Mouse (Mus musculus) spleen, adult 2 months (tissue): ENCODE data around the gene Hist1h2bh. TPM values are rescaled to one million over a fixed set of nuclear protein-coding genes. Genes with fewer than 3 reads are reported as not detected.

ENCODE experiments used
- DNase-seq, 2 experiments: peaks; one replicate each; pipeline versions ENCODE4 v3.0.0 to v3.0.0-alpha.2; 2012 to 2021; ENCODE audit warnings: low spot score in 2 of 2, low read depth in 1 of 2
- H3K27ac ChIP-seq: fragments of 200-500 bp; 2 replicates; pipeline ENCODE4 v1.5.1; 2012; ENCODE audit warnings: low read length, inconsistent platforms; ENCODE audit not compliant: insufficient read depth
- H3K27me3 ChIP-seq: fragments of 200-500 bp; 2 replicates; pipeline ENCODE4 v1.6.1; 2012; ENCODE audit warnings: mild to moderate bottlenecking, moderate library complexity, low read length, inconsistent platforms; ENCODE audit not compliant: control insufficient read depth, insufficient read depth
- H3K36me3 ChIP-seq: fragments of 200-500 bp; 2 replicates; pipeline ENCODE4 v1.6.1; 2012; ENCODE audit warnings: mild to moderate bottlenecking, low read length, inconsistent platforms; ENCODE audit not compliant: control insufficient read depth, insufficient read depth
- H3K4me1 ChIP-seq: fragments of 200-500 bp; 2 replicates; pipeline ENCODE4 v1.6.1; 2011; ENCODE audit warnings: inconsistent platforms; ENCODE audit not compliant: control insufficient read depth, insufficient read depth, insufficient read length
- H3K4me3 ChIP-seq: fragments of 200-500 bp; 2 replicates; pipeline ENCODE4 v1.5.1; 2011; ENCODE audit warnings: mild to moderate bottlenecking, inconsistent platforms; ENCODE audit not compliant: insufficient read depth, insufficient read length; ENCODE audit errors: extremely low read depth
- CTCF ChIP-seq: fragments of 200-500 bp; IDR thresholded peaks from 2 replicates; pipeline ENCODE4 v1.5.1; 2011; ENCODE audit warnings: mild to moderate bottlenecking, inconsistent platforms; ENCODE audit not compliant: insufficient read depth, insufficient read length, insufficient replicate concordance; ENCODE audit errors: extremely low read depth
- POLR2A ChIP-seq: fragments of 200-500 bp; IDR thresholded peaks from 2 replicates; pipeline ENCODE4 v1.6.1; 2011; ENCODE audit warnings: low read depth, low read length, inconsistent platforms
- WGBS: fragments of 180-500 bp; shearing (Covaris S2); methylation state at CpG from one replicate; pipeline ENCODE4 v1.1.7; 2018; 5-methylcytosine and 5-hydroxymethylcytosine counted together
- polyA plus RNA-seq: library from polyadenylated mRNA; depleted of rRNA; stranded (reverse); fragments of >200 nt; gene quantifications from 2 replicates; pipeline ENCODE4 v1.2.3, GENCODE M21; 2012

Hist1h2bh gene
- polyA plus RNA-seq, 1 experiment: 4.9 TPM

DNA sequence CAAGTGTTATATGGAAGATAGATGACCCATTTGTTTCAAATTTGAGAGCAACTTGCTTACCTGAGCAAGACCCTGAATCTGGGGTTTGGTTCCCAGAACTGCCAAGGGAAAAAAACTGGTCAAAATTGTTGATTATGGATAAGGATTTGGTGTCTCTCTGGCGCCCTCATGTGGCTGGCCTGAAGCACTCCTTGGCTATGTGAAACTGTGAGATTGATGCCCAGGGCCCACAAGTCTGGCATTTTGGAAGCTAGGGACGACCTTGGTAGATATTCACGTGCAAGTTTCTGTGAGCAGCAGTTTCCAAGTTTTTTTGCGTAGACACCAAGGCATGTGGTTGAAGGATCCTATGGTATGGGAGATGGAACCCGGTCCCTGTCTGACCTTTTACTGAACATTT, 18.5 kb downstream of the Hist1h2bh start:
- no peaks in the 10 kb centered on the region for H3K27me3 ChIP-seq
- WGBS: 20% methylated on average over 5 of the region's 5 CpGs
- TF ChIP-seq POLR2A: no peak
- peak; percentile 68; the same call in 1 of the 2 replicates for TF ChIP-seq CTCF
- no peaks in the 10 kb centered on the region for H3K36me3 ChIP-seq
- DNase-seq: peak in 1 of 2 experiments; percentile 66
- no peak overlapping the region for H3K27ac ChIP-seq
- H3K4me1 ChIP-seq: no peaks in the 10 kb centered on the region
- H3K4me3 ChIP-seq: no peak overlapping the region

DNA sequence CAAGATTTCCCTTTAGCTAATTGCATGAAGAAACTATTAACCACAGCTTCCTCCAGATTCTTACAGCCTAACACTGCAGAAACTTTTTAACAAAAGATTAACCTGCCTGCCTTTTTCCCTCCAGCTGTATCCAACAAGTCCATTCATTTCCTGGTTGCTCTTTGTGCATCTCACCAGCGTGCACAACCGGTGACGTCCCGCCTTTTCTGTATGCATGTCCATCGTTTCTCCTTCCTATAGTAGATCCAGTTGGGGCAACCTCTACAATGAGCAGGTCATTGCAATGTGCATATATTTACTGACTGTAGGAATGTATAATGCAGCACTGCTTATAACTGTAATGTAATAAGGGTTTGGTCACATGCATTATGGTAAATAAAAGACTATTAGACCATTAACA, 19.2 kb downstream of the Hist1h2bh start:
- Histone ChIP-seq H3K36me3 (no peaks in the 10 kb centered on the region), H3K27ac (no peak overlapping the region), H3K27me3 (no peaks in the 10 kb centered on the region), H3K4me1 (no peaks in the 10 kb centered on the region), H3K4me3 (no peak overlapping the region)
- TF ChIP-seq POLR2A (no peak), CTCF (no peak)
- no peak for DNase-seq
- 58% methylated on average over 5 of the region's 5 CpGs for WGBS

DNA sequence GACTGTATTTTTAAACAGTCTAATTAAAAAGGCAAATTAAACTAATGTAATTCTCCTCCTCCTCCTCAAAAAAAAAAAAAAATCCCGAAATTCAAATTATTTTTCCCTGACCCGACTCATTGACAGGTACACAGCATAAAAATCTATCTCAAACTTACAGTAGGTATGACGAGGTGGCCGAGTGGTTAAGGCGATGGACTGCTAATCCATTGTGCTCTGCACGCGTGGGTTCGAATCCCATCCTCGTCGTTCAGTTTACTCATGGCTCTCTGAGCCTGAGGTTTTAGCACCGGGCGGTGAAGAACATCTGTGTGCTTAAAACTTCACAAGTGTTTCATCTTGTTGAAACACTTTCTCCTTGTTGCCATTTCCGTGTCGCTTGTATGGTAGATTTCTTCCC, 21.5 kb downstream of the Hist1h2bh start:
- peak in 1 of 2 experiments; percentile 61 for DNase-seq
- H3K36me3 ChIP-seq: no peaks in the 10 kb centered on the region
- TF ChIP-seq CTCF: no peak
- H3K27ac ChIP-seq: no peak overlapping the region
- H3K27me3 ChIP-seq: no peaks in the 10 kb centered on the region
- H3K4me3 ChIP-seq: no peak overlapping the region
- 3% methylated on average over 14 of the region's 14 CpGs for WGBS
- no peaks in the 10 kb centered on the region for H3K4me1 ChIP-seq

DNA sequence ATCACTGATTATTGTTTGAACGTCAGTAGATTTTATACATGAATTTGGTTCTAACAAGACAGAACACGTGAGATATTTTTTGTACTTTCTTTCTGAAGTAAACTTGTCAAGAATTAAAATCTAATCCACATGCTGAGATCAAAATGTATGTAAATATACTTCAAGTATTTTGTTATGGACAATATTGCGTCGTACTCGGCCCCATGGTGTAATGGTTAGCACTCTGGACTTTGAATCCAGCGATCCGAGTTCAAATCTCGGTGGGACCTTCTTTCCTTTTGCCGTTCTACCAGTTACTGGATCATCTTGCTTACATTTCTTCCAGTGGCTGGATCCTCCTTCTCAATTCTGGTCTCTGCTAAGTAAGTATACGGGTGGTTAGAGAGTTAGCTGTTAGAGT, 23.8 kb downstream of the Hist1h2bh start:
- WGBS: 2% methylated on average over 10 of the region's 10 CpGs
- TF ChIP-seq POLR2A: no peak
- no peak for TF ChIP-seq CTCF
- no peaks in the 10 kb centered on the region for H3K27me3 ChIP-seq
- DNase-seq: peak in 1 of 2 experiments; percentile 49
- H3K4me1 ChIP-seq: no peaks in the 10 kb centered on the region
- no peaks in the 10 kb centered on the region for H3K36me3 ChIP-seq
- peak overlapping the region; percentile 13; the same call in 1 of the 2 replicates for H3K4me3 ChIP-seq
- no peak overlapping the region for H3K27ac ChIP-seq

DNA sequence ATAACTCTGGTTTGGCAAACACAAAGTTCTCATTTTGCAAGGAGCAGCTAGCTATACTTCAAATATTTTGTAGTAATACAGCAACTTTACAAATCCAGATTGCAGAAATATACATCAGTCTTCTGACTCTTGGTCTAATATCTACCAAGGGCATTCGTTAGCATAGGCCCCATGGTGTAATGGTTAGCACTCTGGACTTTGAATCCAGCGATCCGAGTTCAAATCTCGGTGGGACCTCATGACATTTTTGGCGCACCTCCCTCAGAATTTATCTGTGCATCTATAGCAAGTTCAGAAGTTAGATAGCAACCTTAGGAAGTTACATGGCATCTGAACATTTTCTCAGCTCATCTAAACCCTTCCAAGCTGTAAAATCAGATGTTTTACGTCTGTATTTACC, 24.3 kb downstream of the Hist1h2bh start:
- peak; percentile 66 to 69 for DNase-seq
- TF ChIP-seq POLR2A: no peak
- no peak for TF ChIP-seq CTCF
- Histone ChIP-seq H3K4me3 (no peak overlapping the region), H3K27me3 (no peaks in the 10 kb centered on the region), H3K4me1 (no peaks in the 10 kb centered on the region), H3K36me3 (no peaks in the 10 kb centered on the region), H3K27ac (no peak overlapping the region)
- WGBS: under 1% methylated on average over 6 of the region's 6 CpGs

DNA sequence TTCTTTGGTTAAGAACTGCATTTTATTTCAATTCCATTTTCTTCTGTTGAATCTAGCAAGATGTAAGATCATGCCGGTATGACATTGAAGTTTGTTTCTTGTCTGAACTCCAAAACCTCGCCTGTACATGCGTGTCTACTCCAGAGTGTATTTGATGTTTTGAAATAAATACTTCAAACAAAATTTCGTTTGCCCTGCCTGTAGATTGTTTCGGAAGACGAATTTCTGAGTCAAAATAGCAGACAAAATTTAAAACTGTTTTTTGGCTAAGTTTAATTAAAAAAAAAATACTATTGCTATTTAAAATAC, 24.9 kb downstream of the Hist1h2bh start:
- no peak for DNase-seq
- Histone ChIP-seq H3K4me3 (peak overlapping the region; percentile 44; the same call in 1 of the 2 replicates), H3K4me1 (no peaks in the 10 kb centered on the region), H3K36me3 (no peaks in the 10 kb centered on the region), H3K27me3 (no peaks in the 10 kb centered on the region), H3K27ac (no peak overlapping the region)
- TF ChIP-seq POLR2A: no peak
- TF ChIP-seq CTCF: no peak
- WGBS: under 1% methylated on average over 6 of the region's 6 CpGs

DNA sequence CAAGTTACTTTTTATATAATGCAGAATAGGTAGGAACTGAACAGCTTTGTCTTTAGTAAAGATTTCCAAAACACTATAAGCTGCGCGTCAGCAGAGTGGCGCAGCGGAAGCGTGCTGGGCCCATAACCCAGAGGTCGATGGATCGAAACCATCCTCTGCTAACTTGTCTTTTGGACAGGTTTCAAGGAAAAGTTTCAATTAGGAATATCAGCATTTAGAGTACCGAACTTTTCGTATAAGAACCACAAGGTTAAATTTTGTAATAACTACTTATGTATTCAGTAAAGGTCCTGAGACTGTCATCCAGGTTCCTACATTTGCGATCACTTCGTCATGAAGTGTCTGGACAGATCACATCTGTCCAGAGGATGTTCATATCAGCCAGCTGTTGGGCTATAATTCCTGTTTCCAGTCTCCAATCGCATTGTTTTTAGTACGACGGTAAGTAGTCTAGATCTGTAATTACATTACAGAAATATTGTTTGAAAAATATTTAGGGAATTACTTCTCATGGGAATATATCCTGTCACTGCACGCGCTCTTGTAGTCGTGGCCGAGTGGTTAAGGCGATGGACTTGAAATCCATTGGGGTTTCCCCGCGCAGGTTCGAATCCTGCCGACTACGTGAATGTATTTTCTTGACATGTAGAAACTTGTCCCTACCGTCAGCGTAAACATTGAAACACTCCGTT, 25.4 kb downstream of the Hist1h2bh start:
- Histone ChIP-seq H3K4me3 (peak overlapping the region; percentile 66), H3K27me3 (no peaks in the 10 kb centered on the region), H3K27ac (no peak overlapping the region), H3K36me3 (no peaks in the 10 kb centered on the region), H3K4me1 (no peaks in the 10 kb centered on the region)
- DNase-seq: peak; percentile 71 to 77
- TF ChIP-seq POLR2A: no peak
- no peak for TF ChIP-seq CTCF
- WGBS: under 1% methylated on average over 27 of the region's 27 CpGs
